Mouse (Mus musculus) heart, adult 2 months (tissue): ENCODE measurements around the gene Nutf2.

ENCODE experiments used
- CTCF ChIP-seq: fragments of 200-600 bp; IDR thresholded peaks from 2 replicates; pipeline ENCODE4 v1.8.1; 2022; ENCODE audit warnings: antibody characterized with exemption, mild to moderate bottlenecking, moderate library complexity
- EP300 ChIP-seq: fragments of 200-500 bp; IDR thresholded peaks from 2 replicates; pipeline ENCODE4 v1.6.1; 2011; ENCODE audit warnings: low read depth, low read length, control low read depth; ENCODE audit not compliant: insufficient read depth
- POLR2A ChIP-seq: fragments of 200-500 bp; IDR thresholded peaks from 2 replicates; pipeline ENCODE4 v1.6.1; 2011; ENCODE audit warnings: mild to moderate bottlenecking, low read depth, low read length, control low read depth; ENCODE audit not compliant: insufficient read depth

- no peak for TF ChIP-seq CTCF
- TF ChIP-seq POLR2A, result no peak
- no peak for TF ChIP-seq EP300
These were observed 64.7 kb downstream of the Nutf2 start for GRCm38 (mm10) chr8:105925123-105925522.
